Mouse (Mus musculus): ENCODE data around the gene Rrnad1. TPM values are rescaled to one million over a fixed set of nuclear protein-coding genes. Genes with fewer than 3 reads are reported as not detected.

Gene Rrnad1
- polyA plus RNA-seq, 1 experiment from 2014 or later = 20.0 TPM

GRCm38 (mm10) chr3:87877730-87878129, 52.8 kb downstream of the Rrnad1 start:
- 87% methylated on average over 4 of the region's 4 CpGs for WGBS
- H3K36me3 ChIP-seq (ENCODE audit: control insufficient read depth, insufficient read depth, low read length) = peaks cover 10% of the 10 kb centered on the region; the same call in 1 of the 2 replicates

More at GRCm38 (mm10) chr3:87877730-87878129, 52.8 kb downstream of the Rrnad1 start:
- Histone ChIP-seq H3K4me3 (ENCODE audit: low read depth, low read length) (no peak overlapping the region), H3K4me2 (replicated peaks; ENCODE audit: low read depth, low read length) (no peak overlapping the region), H3K27me3 (ENCODE audit: control insufficient read depth, insufficient read depth, low read length) (no peaks in the 10 kb centered on the region), H3K9me3 (ENCODE audit: control insufficient read depth, low read depth, low read length) (no peaks in the 10 kb centered on the region), H3K4me1 (ENCODE audit: control insufficient read depth, insufficient read depth, low read length) (no peaks in the 10 kb centered on the region), H3K27ac (ENCODE audit: low read length) (no peak overlapping the region), H3K9ac (replicated peaks; ENCODE audit: low read depth, low read length) (no peak overlapping the region)
- ATAC-seq (ENCODE audit: insufficient number of reproducible peaks, insufficient read depth, low FRiP score, low read depth) = no peak

Other genes with a start within 250 kb of the Rrnad1 start
- gene Lrrc71, start 182.1 kb downstream of the Rrnad1 start, polyA plus RNA-seq (2014; fragmentation: Nextera tagmentation; extraction: Ambion mirVana) = 0.69 and 1.2 TPM in 2 replicates
- 0.88 and 0.97 TPM in 2 replicates for gene Ntrk1, start 135.6 kb downstream of the Rrnad1 start, polyA plus RNA-seq (2014; fragmentation: Nextera tagmentation; extraction: Ambion mirVana)
- 0.20 and 0.55 TPM in 2 replicates for gene Insrr, start 133.8 kb downstream of the Rrnad1 start, polyA plus RNA-seq (2014; fragmentation: Nextera tagmentation; extraction: Ambion mirVana)
- gene Pear1, start 106.4 kb downstream of the Rrnad1 start, polyA plus RNA-seq (2014; fragmentation: Nextera tagmentation; extraction: Ambion mirVana) = 25.4 and 28.3 TPM in 2 replicates
- gene Sh2d2a, start 84.0 kb downstream of the Rrnad1 start, polyA plus RNA-seq (2014; fragmentation: Nextera tagmentation; extraction: Ambion mirVana) = 0.17 TPM in 1 of 2 replicates, not detected in the other
- gene Prcc, start 45.1 kb downstream of the Rrnad1 start, polyA plus RNA-seq (2014; fragmentation: Nextera tagmentation; extraction: Ambion mirVana) = 12.9 and 14.1 TPM in 2 replicates
- gene Hdgf, start 24.4 kb downstream of the Rrnad1 start, polyA plus RNA-seq (2014; fragmentation: Nextera tagmentation; extraction: Ambion mirVana) = 119 and 135 TPM in 2 replicates
- 73.5 and 75.5 TPM in 2 replicates for gene Mrpl24, start 11.2 kb downstream of the Rrnad1 start, polyA plus RNA-seq (2014; fragmentation: Nextera tagmentation; extraction: Ambion mirVana)
- gene Isg20l2, start 403 bp downstream of the Rrnad1 start, polyA plus RNA-seq (2014; fragmentation: Nextera tagmentation; extraction: Ambion mirVana) = 31.9 and 35.4 TPM in 2 replicates
- 30.7 and 44.1 TPM in 2 replicates for gene Crabp2, start 17.9 kb upstream of the Rrnad1 start, polyA plus RNA-seq (2014; fragmentation: Nextera tagmentation; extraction: Ambion mirVana)
- gene Nes, start 40.4 kb upstream of the Rrnad1 start, polyA plus RNA-seq (2014; fragmentation: Nextera tagmentation; extraction: Ambion mirVana) = 10.5 and 10.6 TPM in 2 replicates
- gene Bcan, start 69.5 kb upstream of the Rrnad1 start, polyA plus RNA-seq (2014; fragmentation: Nextera tagmentation; extraction: Ambion mirVana) = 0.10 and 0.27 TPM in 2 replicates
- 0.26 TPM in 1 of 2 replicates, not detected in the other for gene Hapln2, start 96.9 kb upstream of the Rrnad1 start, polyA plus RNA-seq (2014; fragmentation: Nextera tagmentation; extraction: Ambion mirVana)
- gene Gpatch4, start 112.4 kb upstream of the Rrnad1 start, polyA plus RNA-seq (2014; fragmentation: Nextera tagmentation; extraction: Ambion mirVana) = 33.7 and 36.0 TPM in 2 replicates
- 182 and 196 TPM in 2 replicates for gene Naxe, start 127.8 kb upstream of the Rrnad1 start, polyA plus RNA-seq (2014; fragmentation: Nextera tagmentation; extraction: Ambion mirVana)
- gene Ttc24, start 147.6 kb upstream of the Rrnad1 start, polyA plus RNA-seq (2014; fragmentation: Nextera tagmentation; extraction: Ambion mirVana) = not detected in 2 replicates
- gene Iqgap3, start 151.3 kb upstream of the Rrnad1 start, polyA plus RNA-seq (2014; fragmentation: Nextera tagmentation; extraction: Ambion mirVana) = 19.8 and 21.0 TPM in 2 replicates
- gene Mef2d, start 211.7 kb upstream of the Rrnad1 start, polyA plus RNA-seq (2014; fragmentation: Nextera tagmentation; extraction: Ambion mirVana) = 19.5 and 20.1 TPM in 2 replicates

All from stomach, embryonic 14.5 days (tissue).